9 mouse cellular contexts compared by ENCODE assay signal in genomic region chr11:67657685-67658382, GRCm38 (mm10). TPM values are rescaled to one million over a fixed set of nuclear protein-coding genes. Genes with fewer than 3 reads are reported as not detected.
A peak's percentile ranks its signal among the peaks of the same experiment; 100 is the strongest.
DNase-seq lines count a peak whose midpoint lies in the region; ATAC-seq and TF ChIP-seq lines count a peak whose summit lies in the region.
"Had no signal": no experiment of that assay in that cellular context is flagged by ENCODE, and none has a peak within 500 bp of the region (broad histone marks: within the 10 kb centered on the region; RNA-seq: fewer than 3 reads in every experiment).

No protein-coding gene starts in this region.

- H3K79me2 ChIP-seq in liver, adult 2 months (ENCODE audit: control insufficient read depth, insufficient read depth, low read length): no peaks in the 10 kb centered on the region

- WGBS in liver, adult 2 months: 46% methylated on average over 11 of the region's 11 CpGs
- 38% methylated on average over 11 of the region's 11 CpGs for WGBS in liver, embryonic 12.5 days (ENCODE audit: insufficient replicate concordance)
- WGBS in embryonic facial prominence, embryonic 11.5 days: 45% methylated on average over 11 of the region's 11 CpGs

- no peak overlapping the region for H3K4me2 ChIP-seq in liver, embryonic 12.5 days
- no peak overlapping the region for H3K4me2 ChIP-seq in embryonic facial prominence, embryonic 11.5 days (ENCODE audit: low read depth, low read length)
- H3K4me2 ChIP-seq: heart, embryonic 15.5 days had no signal

- peak; percentile 66 for TF ChIP-seq CTCF in liver, adult 2 months (IDR thresholded peaks at IDR 0.05; ENCODE audit: low read depth, low read length)
- TF ChIP-seq CTCF in bone marrow macrophage, adult 2 months (IDR thresholded peaks at IDR 0.05; ENCODE audit: low read depth, low read length): peak; percentile 75

- no peaks in the 10 kb centered on the region for H3K4me1 ChIP-seq in liver, adult 2 months (ENCODE audit: control insufficient read depth, insufficient read depth, low read length)
- H3K4me1 ChIP-seq in liver, embryonic 12.5 days: no peaks in the 10 kb centered on the region
- peaks cover 12% of the 10 kb centered on the region for H3K4me1 ChIP-seq in bone marrow macrophage, adult 2 months (ENCODE audit: control insufficient read depth, insufficient read depth, low read length)
- H3K4me1 ChIP-seq in embryonic facial prominence, embryonic 11.5 days (ENCODE audit: control insufficient read depth, insufficient read depth, low read length): no peaks in the 10 kb centered on the region

- no peaks in the 10 kb centered on the region for H3K36me3 ChIP-seq in liver, adult 2 months (ENCODE audit: control insufficient read depth, insufficient read depth, low read length)
- H3K36me3 ChIP-seq in liver, embryonic 12.5 days: no peaks in the 10 kb centered on the region
- H3K36me3 ChIP-seq in embryonic facial prominence, embryonic 11.5 days (replicated peaks; ENCODE audit: control insufficient read depth, insufficient read depth, low read depth, low read length): no peaks in the 10 kb centered on the region
- H3K36me3 ChIP-seq: heart, embryonic 15.5 days had no signal

- no peak for ATAC-seq in liver, embryonic 12.5 days
- 0 out of 2 replicates have a peak, but pooled peaks have one; percentile 47 for ATAC-seq in embryonic facial prominence, embryonic 11.5 days (replicated peaks; ENCODE audit: insufficient number of reproducible peaks, low FRiP score, low TSS enrichment, low read depth)

- no peaks in the 10 kb centered on the region for H3K27me3 ChIP-seq in liver, adult 2 months (ENCODE audit: control insufficient read depth, insufficient read depth, low read length)
- no peaks in the 10 kb centered on the region; the same call in 1 of the 2 replicates for H3K27me3 ChIP-seq in liver, embryonic 12.5 days (replicated peaks)
- no peaks in the 10 kb centered on the region for H3K27me3 ChIP-seq in embryonic facial prominence, embryonic 11.5 days (ENCODE audit: control insufficient read depth, insufficient read depth, low read length)
- H3K27me3 ChIP-seq: heart, embryonic 15.5 days had no signal

- no peaks in the 10 kb centered on the region for H3K9me3 ChIP-seq in liver, embryonic 12.5 days (replicated peaks)
- no peaks in the 10 kb centered on the region for H3K9me3 ChIP-seq in embryonic facial prominence, embryonic 11.5 days (replicated peaks; ENCODE audit: control insufficient read depth, low read length)
- H3K9me3 ChIP-seq: heart, embryonic 15.5 days had no signal

- no peak overlapping the region for H3K4me3 ChIP-seq in liver, adult 2 months (ENCODE audit: insufficient read depth, low read depth, low read length)
- no peak overlapping the region for H3K4me3 ChIP-seq in liver, embryonic 12.5 days
- no peak overlapping the region for H3K4me3 ChIP-seq in bone marrow macrophage, adult 2 months (ENCODE audit: insufficient read depth, low read length)
- H3K4me3 ChIP-seq in embryonic facial prominence, embryonic 11.5 days (ENCODE audit: low read depth, low read length): no peak overlapping the region
- H3K4me3 ChIP-seq: heart, embryonic 15.5 days had no signal

- no peak overlapping the region for H3K27ac ChIP-seq in liver, adult 2 months (replicated peaks; ENCODE audit: insufficient read depth, low read depth, low read length)
- H3K27ac ChIP-seq in liver, embryonic 12.5 days: no peak overlapping the region
- no peak overlapping the region for H3K27ac ChIP-seq in bone marrow macrophage, adult 2 months (ENCODE audit: insufficient read depth, low read depth, low read length)
- H3K27ac ChIP-seq in embryonic facial prominence, embryonic 11.5 days (replicated peaks; ENCODE audit: low read depth, low read length): no peak overlapping the region
- H3K27ac ChIP-seq: heart, embryonic 15.5 days had no signal

- H3K9ac ChIP-seq in liver, adult 2 months (ENCODE audit: low read depth, low read length): no peak overlapping the region
- H3K9ac ChIP-seq in liver, embryonic 12.5 days: no peak overlapping the region
- no peak overlapping the region for H3K9ac ChIP-seq in embryonic facial prominence, embryonic 11.5 days (replicated peaks; ENCODE audit: low read length)
- H3K9ac ChIP-seq: heart, embryonic 15.5 days had no signal

- DNase-seq in liver, adult 2 months (ENCODE audit: extremely low read depth, low read depth, low spot score): no peak
- DNase-seq in embryonic facial prominence, embryonic 11.5 days (ENCODE audit: low spot score): peak; percentile 75
- DNase-seq in kidney, postnatal 14 days: peak; percentile 56
- peak; percentile 59 for DNase-seq in neural tube, embryonic 10.5 days (ENCODE audit: extremely low spot score, low spot score)
- DNase-seq in yolk sac, embryonic 10.5 days (ENCODE audit: low spot score): no peak

- TF ChIP-seq POLR2A in liver, adult 2 months (IDR thresholded peaks at IDR 0.05; ENCODE audit: extremely low read depth, insufficient read depth, low read length): no peak
- TF ChIP-seq POLR2A in bone marrow macrophage, adult 2 months (IDR thresholded peaks at IDR 0.05; ENCODE audit: borderline replicate concordance, low read depth, low read length): no peak

RNA-seq across cellular contexts. Expression of gene Rcvrn, which starts 37.3 kb away (rescaled TPM):
- not detected in 2 replicates for total RNA-seq in liver, adult 2 months (2014; rRNA removed)
- not detected in 2 replicates for polyA plus RNA-seq in liver, adult 2 months (2012; rRNA removed)
- polyA plus RNA-seq in liver, embryonic 12.5 days (2016; fragmentation: Nextera tagmentation; extraction: Ambion mirVana): not detected in 2 replicates
- not detected in 2 replicates for polyA plus RNA-seq in bone marrow macrophage, adult 2 months (2012; ENCODE audit: insufficient read depth, insufficient read length, missing spikeins)
- polyA plus RNA-seq in embryonic facial prominence, embryonic 11.5 days (2014; fragmentation: Nextera tagmentation; extraction: Ambion mirVana): not detected in 2 replicates
- polyA plus RNA-seq: heart, embryonic 15.5 days; stomach, embryonic 14.5 days had no signal

Comparison
In these comparisons a context has a peak if more than half of its experiments do, and no peak if none do; other contexts are left out.
1. DNase-seq: peak in embryonic facial prominence, embryonic 11.5 days (single experiment), kidney, postnatal 14 days (single experiment) and neural tube, embryonic 10.5 days (single experiment); none in liver, adult 2 months (single experiment) and yolk sac, embryonic 10.5 days (single experiment).